Mouse (Mus musculus) cerebellum, adult 11-12 months (tissue): ENCODE data around the gene Hist2h2ab.
"Not testable (repeated sequence)": the region's sequence is repeated elsewhere in the genome, so short reads cannot be mapped to it uniquely, and the experiment has no call there.

ENCODE experiments used
- DNase-seq: peaks from one replicate; pipeline ENCODE4 v3.0.0; 2022

Gene Hist2h2ab

GRCm38 (mm10) chr3:96238954-96239793, 19.5 kb downstream of the Hist2h2ab start, which contains the start of gene Hist2h3c2:
Hist2h3c2 (minus strand) TSS chr3:96239127.
- DNase-seq: peak; percentile 73

DNA sequence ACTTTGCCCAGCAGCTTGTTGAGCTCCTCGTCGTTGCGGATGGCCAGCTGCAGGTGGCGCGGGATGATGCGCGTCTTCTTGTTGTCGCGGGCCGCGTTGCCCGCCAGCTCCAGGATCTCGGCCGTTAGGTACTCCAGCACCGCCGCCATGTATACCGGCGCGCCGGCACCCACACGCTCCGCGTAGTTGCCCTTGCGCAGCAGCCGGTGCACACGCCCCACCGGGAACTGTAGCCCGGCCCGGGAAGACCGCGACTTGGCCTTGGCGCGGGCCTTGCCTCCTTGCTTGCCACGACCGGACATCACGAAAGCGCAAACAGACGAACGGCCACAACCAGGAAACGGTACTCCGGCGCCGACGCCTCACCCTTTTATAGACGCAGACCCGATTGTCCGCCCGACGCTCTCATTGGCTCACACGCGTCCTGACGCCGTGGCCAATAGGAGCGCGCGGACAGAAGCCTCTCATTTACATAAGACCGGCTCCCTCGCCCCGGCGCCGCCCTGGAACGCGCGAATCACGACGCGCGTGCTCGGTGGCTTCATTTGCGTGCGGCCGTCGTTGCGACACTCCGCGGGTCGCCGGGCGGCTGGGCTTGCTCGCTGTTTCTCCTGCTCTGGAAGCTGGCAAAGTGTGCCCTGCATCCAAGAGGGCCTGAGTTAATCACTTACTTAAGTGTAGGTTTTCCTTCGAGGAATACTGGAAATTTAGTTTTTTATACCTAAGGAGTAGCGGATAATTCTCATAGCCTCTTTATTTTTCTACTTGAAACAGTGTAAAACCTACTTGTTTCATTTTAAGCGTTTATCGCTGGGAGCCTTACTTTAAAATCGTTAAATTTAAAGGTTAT, 20.5 kb downstream of the Hist2h2ab start, which contains the start of gene Hist2h2aa2:
Hist2h2aa2 (minus strand) TSS at position 328 of the 850 bp plus-strand sequence.
- peak; percentile 96 for DNase-seq

- DNase-seq: no peak
Measured at GRCm38 (mm10) chr3:96240799-96241197, 21.1 kb downstream of the Hist2h2ab start.

- no peak for DNase-seq
Measured at GRCm38 (mm10) chr3:96243921-96244572, 24.4 kb downstream of the Hist2h2ab start.

DNA sequence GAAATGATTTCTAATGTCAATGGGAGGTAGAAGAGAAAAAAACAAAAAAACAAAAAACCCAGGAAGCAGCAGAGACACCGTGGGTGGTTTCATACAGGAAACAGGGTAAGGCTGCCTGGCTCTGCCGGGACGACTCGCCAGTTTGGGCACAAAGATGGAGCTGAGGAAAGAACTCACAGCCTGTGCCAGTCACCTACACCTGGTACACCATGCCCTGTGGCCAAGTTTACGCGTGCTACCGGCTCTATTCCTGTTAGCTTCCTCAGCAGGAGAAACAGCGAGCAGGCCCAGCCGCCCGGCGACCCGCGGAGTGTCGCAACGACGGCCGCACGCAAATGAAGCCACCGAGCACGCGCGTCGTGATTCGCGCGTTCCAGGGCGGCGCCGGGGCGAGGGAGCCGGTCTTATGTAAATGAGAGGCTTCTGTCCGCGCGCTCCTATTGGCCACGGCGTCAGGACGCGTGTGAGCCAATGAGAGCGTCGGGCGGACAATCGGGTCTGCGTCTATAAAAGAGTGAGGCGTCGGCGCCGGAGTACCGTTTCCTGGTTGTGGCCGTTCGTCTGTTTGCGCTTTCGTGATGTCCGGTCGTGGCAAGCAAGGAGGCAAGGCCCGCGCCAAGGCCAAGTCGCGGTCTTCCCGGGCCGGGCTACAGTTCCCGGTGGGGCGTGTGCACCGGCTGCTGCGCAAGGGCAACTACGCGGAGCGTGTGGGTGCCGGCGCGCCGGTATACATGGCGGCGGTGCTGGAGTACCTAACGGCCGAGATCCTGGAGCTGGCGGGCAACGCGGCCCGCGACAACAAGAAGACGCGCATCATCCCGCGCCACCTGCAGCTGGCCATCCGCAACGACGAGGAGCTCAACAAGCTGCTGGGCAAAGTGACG, 25.6 kb downstream of the Hist2h2ab start, which contains the start of gene Hist2h2aa1:
Hist2h2aa1 (plus strand) TSS at position 495 of the 884 bp plus-strand sequence.
- DNase-seq: peak; percentile 94

- not testable (repeated sequence) for DNase-seq
Measured at GRCm38 (mm10) chr3:96246018-96246417, 26.4 kb downstream of the Hist2h2ab start.

DNA sequence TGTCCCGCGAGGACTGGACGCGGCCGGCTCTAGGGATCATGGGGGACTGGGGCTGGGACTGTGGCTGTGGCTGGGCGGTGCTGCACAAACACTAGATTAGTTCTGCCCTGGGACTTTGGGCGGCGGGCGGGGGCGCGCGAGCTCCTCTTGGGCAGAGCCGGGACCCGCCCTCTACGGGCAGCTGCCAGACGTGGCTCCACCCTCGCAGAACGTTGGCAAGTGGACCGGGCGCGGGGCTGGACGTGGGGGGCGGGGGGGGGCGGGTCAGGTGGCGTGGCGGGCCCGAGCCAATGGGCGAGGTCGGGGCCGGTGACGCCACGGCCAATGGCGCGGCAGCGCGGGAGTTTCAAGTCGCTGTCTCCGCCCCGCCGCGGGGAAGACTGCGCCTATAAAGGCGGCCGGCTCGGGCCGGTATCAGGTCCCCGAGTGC, 26.8 kb downstream of the Hist2h2ab start, which contains the start of gene Hist2h3c1:
Hist2h3c1 (plus strand) TSS at position 259 of the 430 bp plus-strand sequence.
- not testable (repeated sequence) for DNase-seq

DNA sequence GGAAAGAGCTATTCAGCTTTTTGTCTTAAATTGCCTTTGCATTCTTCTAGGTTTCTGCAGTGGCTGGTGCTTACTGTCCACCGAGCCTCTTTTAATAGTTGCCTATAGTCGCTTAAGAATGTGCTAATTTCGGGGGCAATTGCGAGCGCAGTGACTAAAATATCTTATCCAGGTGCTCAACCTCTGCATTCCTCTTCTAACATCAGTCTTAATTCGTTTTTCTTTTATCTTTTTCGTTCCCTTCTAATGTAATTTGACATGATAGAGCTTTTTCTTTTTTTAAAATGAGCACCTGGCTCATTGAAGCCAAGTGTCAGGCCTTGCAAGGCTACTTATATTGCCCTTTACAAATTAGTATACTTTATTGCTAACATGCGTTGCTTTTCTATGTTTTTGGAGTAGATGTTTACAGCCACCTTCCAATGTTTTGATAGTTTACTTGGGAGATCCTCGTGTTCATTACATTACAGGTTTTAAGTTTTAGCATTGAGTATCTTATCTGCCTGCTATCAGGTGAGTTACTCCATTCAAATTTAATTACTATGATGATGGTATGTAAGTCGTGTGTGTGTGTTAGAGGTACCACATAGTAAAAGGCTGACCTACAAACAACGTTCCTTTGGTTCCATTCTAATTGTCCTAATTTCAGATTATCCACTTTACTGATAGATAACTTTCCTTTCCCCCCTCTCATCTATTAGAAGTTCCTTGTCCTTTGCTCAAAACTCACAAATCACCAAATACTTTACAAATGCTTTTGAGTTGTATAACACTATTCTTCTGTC, 27.9 kb downstream of the Hist2h2ab start:
- DNase-seq: no peak

GRCm38 (mm10) chr3:96248141-96249033, 28.7 kb downstream of the Hist2h2ab start:
- no peak for DNase-seq

DNA sequence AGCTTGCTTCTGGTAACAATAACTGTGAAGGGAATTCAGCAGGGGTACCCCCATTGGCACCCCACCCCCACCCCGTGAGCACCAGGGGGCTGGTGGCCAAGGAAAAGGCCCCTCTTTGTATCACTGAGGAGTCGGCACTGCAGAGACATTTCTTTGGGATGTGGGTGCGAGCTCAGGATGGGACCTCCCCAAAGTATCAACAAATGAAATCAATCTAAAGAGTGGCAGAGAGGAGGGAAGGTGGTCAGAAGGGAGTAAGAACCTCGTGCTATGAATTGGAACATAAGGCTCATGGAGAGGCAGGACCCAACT, 29.3 kb downstream of the Hist2h2ab start:
- no peak for DNase-seq

DNA sequence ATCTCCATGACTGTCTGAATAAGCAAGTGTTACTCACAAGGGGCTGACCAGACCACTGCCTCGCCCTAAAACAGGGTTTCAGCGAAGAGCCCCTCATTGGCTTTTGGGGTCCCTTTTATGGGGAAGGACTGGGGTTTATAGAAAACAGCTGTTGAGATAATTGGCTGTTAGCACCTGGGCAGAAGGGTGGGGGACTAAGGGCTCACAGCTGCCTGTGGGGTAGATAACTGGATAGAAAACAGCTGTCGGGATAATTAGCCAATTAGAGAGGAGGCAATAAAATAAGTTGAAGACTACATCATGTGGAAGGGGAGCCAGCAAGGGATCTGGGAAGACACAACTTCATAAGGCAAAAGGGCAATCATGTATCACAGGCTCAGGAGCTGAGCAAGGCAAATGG, 31.2 kb downstream of the Hist2h2ab start:
- DNase-seq: no peak

GRCm38 (mm10) chr3:96251787-96252186, 32.1 kb downstream of the Hist2h2ab start:
- no peak for DNase-seq

DNA sequence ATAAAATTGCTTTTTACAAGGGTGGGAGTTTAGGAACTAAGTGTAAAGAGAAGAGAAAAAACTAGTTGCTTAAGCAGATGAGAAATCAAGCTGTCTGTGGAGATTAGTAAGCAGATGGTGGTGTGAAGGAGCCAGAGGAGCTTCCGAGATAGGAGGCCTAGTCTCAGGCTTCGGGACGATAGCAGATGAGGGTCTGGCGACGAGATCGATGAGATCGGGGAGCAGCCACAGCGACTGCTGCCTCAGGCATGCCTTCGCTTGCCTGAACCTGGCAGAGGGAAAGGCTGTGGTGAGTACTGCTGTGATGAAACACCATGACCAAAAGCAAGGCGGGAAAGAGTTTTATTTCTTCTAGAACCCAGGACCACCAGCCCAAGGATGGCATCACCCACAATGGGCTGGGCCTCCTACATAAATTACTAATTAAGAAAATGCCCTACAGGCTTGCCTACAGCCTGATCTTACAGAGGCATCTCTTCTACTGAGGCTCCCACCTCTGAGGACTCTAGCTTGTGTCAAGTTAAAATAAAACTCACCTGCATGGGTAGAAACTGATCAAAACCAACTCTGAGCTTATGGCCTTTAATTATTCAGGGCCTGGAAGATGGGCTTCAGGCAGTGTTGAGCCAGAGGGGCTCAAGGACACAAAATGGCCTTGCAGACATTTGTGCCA, 35.2 kb downstream of the Hist2h2ab start:
- no peak for DNase-seq

- DNase-seq: no peak
Measured at GRCm38 (mm10) chr3:96255926-96256593, 36.4 kb downstream of the Hist2h2ab start.

DNA sequence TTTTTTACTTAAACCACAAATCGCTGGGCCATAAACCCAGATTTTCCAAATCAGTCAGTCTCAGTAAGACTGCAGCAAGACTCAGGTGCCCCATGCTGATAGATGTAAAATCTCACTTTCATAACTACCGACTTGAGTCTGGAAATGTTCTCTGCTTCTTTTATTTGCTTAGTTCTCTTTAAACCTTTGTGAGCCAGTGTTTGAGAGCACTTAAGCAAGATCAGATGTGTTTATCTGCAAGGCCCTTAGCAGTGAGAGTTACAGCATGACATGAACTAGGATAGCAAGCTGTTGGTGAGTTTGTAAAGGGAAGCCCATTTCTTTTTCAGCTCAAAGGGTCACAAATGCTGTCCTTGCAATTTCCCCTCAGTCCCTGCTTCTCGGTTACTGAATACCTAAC, 37.5 kb downstream of the Hist2h2ab start:
- no peak for DNase-seq

- no peak for DNase-seq
Measured at GRCm38 (mm10) chr3:96260220-96260619, 40.6 kb downstream of the Hist2h2ab start.

DNA sequence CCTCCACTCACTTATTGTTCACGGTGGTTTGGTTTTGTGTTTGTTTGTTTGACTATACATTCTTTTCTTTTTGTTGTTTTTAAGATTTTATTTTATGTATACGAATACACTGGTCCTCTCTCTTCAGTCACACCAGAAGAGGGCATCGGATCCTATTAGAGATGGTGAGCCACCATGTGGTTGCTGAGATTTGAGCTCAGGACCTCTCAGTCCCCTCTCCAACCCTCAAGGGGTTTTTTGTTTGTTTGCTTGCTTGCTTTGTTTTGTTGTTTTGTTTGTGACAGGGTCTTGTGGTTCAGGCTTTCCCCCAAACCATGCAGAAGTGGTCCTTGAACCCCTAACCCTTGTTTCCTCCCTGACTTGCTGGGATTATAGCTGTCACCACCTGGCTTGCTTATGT, 42.0 kb downstream of the Hist2h2ab start:
- DNase-seq: no peak

GRCm38 (mm10) chr3:96262216-96262875, 42.7 kb downstream of the Hist2h2ab start:
- DNase-seq: peak; percentile 95
